Mouse (Mus musculus) E14TG2a.4 (cell line): Measurements from ENCODE around the gene Gm20696.

Experiments used
- CTCF ChIP-seq: conservative IDR thresholded peaks from 2 replicates; pipeline ENCODE4 v1.5.1; 2014; ENCODE audit warnings: low read length
- POU5F1 ChIP-seq: IDR thresholded peaks from 2 replicates; pipeline ENCODE4 v1.6.1; 2014; ENCODE audit warnings: low read length, borderline replicate concordance

GRCm38 (mm10) chr6:99652341-99652740 lies 14.3 kb downstream of the Gm20696 start:
- no peak for TF ChIP-seq CTCF
- no peak for TF ChIP-seq POU5F1
